Mouse (Mus musculus) thymus, adult 2 months (tissue): ENCODE measurements at regions not wholly inside any gene's neighbourhood (a gene's known extent, or its start where the extent isn't known, plus 50 kb on each side); places are given as distances from the start of the nearest gene placed in this dataset.

Experiments
- DNase-seq: peaks from one replicate; pipeline ENCODE4 v3.0.0; 2021
- H3K27ac ChIP-seq: fragments of 200-500 bp; 2 replicates; pipeline ENCODE4 v1.5.1; 2012; ENCODE audit warnings: low read length, control low read depth; ENCODE audit not compliant: control insufficient read depth, insufficient read depth
- H3K27me3 ChIP-seq: fragments of 200-500 bp; 2 replicates; pipeline ENCODE4 v1.6.1; 2012; ENCODE audit warnings: mild to moderate bottlenecking, low read length, moderate library complexity, mixed read lengths; ENCODE audit not compliant: control insufficient read depth, insufficient read depth
- H3K36me3 ChIP-seq: fragments of 200-500 bp; 2 replicates; pipeline ENCODE4 v1.6.1; 2012; ENCODE audit warnings: mild to moderate bottlenecking, low read length, moderate library complexity; ENCODE audit not compliant: control insufficient read depth, insufficient read depth
- H3K4me1 ChIP-seq: fragments of 200-500 bp; replicated peaks from 2 replicates; pipeline ENCODE4 v1.6.1; 2012; ENCODE audit warnings: low read length; ENCODE audit not compliant: control insufficient read depth, insufficient read depth
- H3K4me3 ChIP-seq: fragments of 200-500 bp; 2 replicates; pipeline ENCODE4 v1.5.1; 2012; ENCODE audit warnings: mild to moderate bottlenecking, low read length, control low read depth, moderate library complexity; ENCODE audit not compliant: control insufficient read depth, insufficient read depth
- CTCF ChIP-seq: fragments of 200-500 bp; IDR thresholded peaks from 2 replicates; pipeline ENCODE4 v1.5.1; 2012; ENCODE audit warnings: mild to moderate bottlenecking, control low read depth, low read length, moderate library complexity, borderline replicate concordance; ENCODE audit not compliant: control insufficient read depth, poor library complexity, insufficient read depth; ENCODE audit errors: extremely low read depth
- POLR2A ChIP-seq: fragments of 200-500 bp; IDR thresholded peaks from 2 replicates; pipeline ENCODE4 v1.6.1; 2012; ENCODE audit warnings: mild to moderate bottlenecking, low read length, control low read depth, moderate library complexity; ENCODE audit not compliant: control insufficient read depth, poor library complexity, insufficient read depth; ENCODE audit errors: extremely low read depth
- WGBS: fragments of 180-500 bp; shearing (Covaris S2); methylation state at CpG from one replicate; pipeline ENCODE4 v1.1.7; 2018; 5-methylcytosine and 5-hydroxymethylcytosine counted together

- Histone ChIP-seq H3K36me3 (no peaks in the 10 kb centered on the region), H3K27me3 (no peaks in the 10 kb centered on the region), H3K4me3 (no peak overlapping the region), H3K4me1 (no peaks in the 10 kb centered on the region; the same call in 1 of the 2 replicates), H3K27ac (0 out of 2 replicates have a peak overlapping the region, but pooled peaks have one; percentile 9)
- DNase-seq, result no peak
- 91% methylated on average over 10 of the region's 10 CpGs for WGBS
- TF ChIP-seq POLR2A (no peak), CTCF (no peak)
These were observed 201.9 kb upstream of the Prok2 start for GRCm38 (mm10) chr6:99927933-99928555.

- no peak for TF ChIP-seq CTCF
- TF ChIP-seq POLR2A, result no peak
- WGBS, result 69% methylated on average over 8 of the region's 8 CpGs
- H3K4me1 ChIP-seq, result no peaks in the 10 kb centered on the region
- DNase-seq, result no peak
- H3K4me3 ChIP-seq, result no peak overlapping the region
- no peaks in the 10 kb centered on the region for H3K27me3 ChIP-seq
- no peaks in the 10 kb centered on the region for H3K36me3 ChIP-seq
- H3K27ac ChIP-seq, result no peak overlapping the region
These were observed 198.0 kb upstream of the Prok2 start for GRCm38 (mm10) chr6:99924181-99924580.

- 91% methylated on average over 5 of the region's 5 CpGs for WGBS
- DNase-seq, result no peak
- TF ChIP-seq CTCF (no peak), POLR2A (no peak)
- no peaks in the 10 kb centered on the region for H3K27me3 ChIP-seq
- no peak overlapping the region for H3K27ac ChIP-seq
- H3K4me3 ChIP-seq, result no peak overlapping the region
- H3K36me3 ChIP-seq, result no peaks in the 10 kb centered on the region
- H3K4me1 ChIP-seq, result no peaks in the 10 kb centered on the region
These were observed 195.8 kb upstream of the Prok2 start for GRCm38 (mm10) chr6:99921966-99922365.

GRCm38 (mm10) chr6:99919816-99920562, 193.8 kb upstream of the Prok2 start:
- no peaks in the 10 kb centered on the region for H3K36me3 ChIP-seq
- no peak overlapping the region for H3K4me3 ChIP-seq
- DNase-seq, result no peak
- no peak for TF ChIP-seq POLR2A
- no peak for TF ChIP-seq CTCF
- WGBS, result 92% methylated on average over 7 of the region's 7 CpGs
- H3K4me1 ChIP-seq, result no peaks in the 10 kb centered on the region
- H3K27ac ChIP-seq, result no peak overlapping the region
- no peaks in the 10 kb centered on the region for H3K27me3 ChIP-seq

GRCm38 (mm10) chr6:99918351-99918750, 192.2 kb upstream of the Prok2 start:
- no peak overlapping the region for H3K4me3 ChIP-seq
- H3K27ac ChIP-seq, result no peak overlapping the region
- H3K4me1 ChIP-seq, result no peaks in the 10 kb centered on the region
- TF ChIP-seq CTCF (no peak), POLR2A (no peak)
- WGBS, result 92% methylated on average over 3 of the region's 3 CpGs
- H3K36me3 ChIP-seq, result no peaks in the 10 kb centered on the region
- H3K27me3 ChIP-seq, result no peaks in the 10 kb centered on the region
- DNase-seq, result no peak

- 2% methylated on average over 7 of the region's 7 CpGs for WGBS
- H3K36me3 ChIP-seq, result no peaks in the 10 kb centered on the region
- H3K27me3 ChIP-seq, result no peaks in the 10 kb centered on the region
- TF ChIP-seq CTCF (no peak), POLR2A (no peak)
- peaks cover 18% of the 10 kb centered on the region for H3K4me1 ChIP-seq
- H3K27ac ChIP-seq, result no peak overlapping the region
- DNase-seq, result peak; percentile 59
- no peak overlapping the region for H3K4me3 ChIP-seq
These were observed 183.7 kb upstream of the Prok2 start for GRCm38 (mm10) chr6:99909921-99910320.
